ENCODE assay signal across 10 mouse cellular contexts in genomic region chr3:95959082-95959481, GRCm38 (mm10). TPM values are rescaled to one million over a fixed set of nuclear protein-coding genes. Genes with fewer than 3 reads are reported as not detected.
DNase-seq lines count a peak whose midpoint lies in the region; ATAC-seq and TF ChIP-seq lines count a peak whose summit lies in the region.
"Had no signal": no experiment of that assay in that cellular context is flagged by ENCODE, and none has a peak within 500 bp of the region (broad histone marks: within the 10 kb centered on the region; RNA-seq: fewer than 3 reads in every experiment).

No protein-coding gene starts in this region.

- H3K27me3 ChIP-seq in forebrain, postnatal 0 days (ENCODE audit: insufficient read depth, low read length), result no peaks in the 10 kb centered on the region
- no peaks in the 10 kb centered on the region for H3K27me3 ChIP-seq in forebrain, embryonic 15.5 days
- no peaks in the 10 kb centered on the region for H3K27me3 ChIP-seq in lung, postnatal 0 days (replicated peaks; ENCODE audit: insufficient read depth, low read length)
- no peaks in the 10 kb centered on the region for H3K27me3 ChIP-seq in stomach, postnatal 0 days (ENCODE audit: control insufficient read depth, insufficient read depth, low read length)
- no peaks in the 10 kb centered on the region for H3K27me3 ChIP-seq in forebrain, embryonic 14.5 days (replicated peaks; ENCODE audit: control insufficient read depth, insufficient read depth, low read length)
- H3K27me3 ChIP-seq in hindbrain, embryonic 14.5 days (ENCODE audit: control insufficient read depth, insufficient read depth, low read length), result no peaks in the 10 kb centered on the region
- H3K27me3 ChIP-seq: midbrain, embryonic 15.5 days; stomach, embryonic 15.5 days had no signal

- TF ChIP-seq CTCF in forebrain, postnatal 0 days (IDR thresholded peaks at IDR 0.05; ENCODE audit: low read depth), result peak; percentile 63
- TF ChIP-seq CTCF in lung, postnatal 0 days (IDR thresholded peaks at IDR 0.05), result peak; percentile 77
- TF ChIP-seq CTCF in stomach, postnatal 0 days (IDR thresholded peaks at IDR 0.05; ENCODE audit: low read depth), result peak; percentile 71

- no peak overlapping the region for H3K4me2 ChIP-seq in forebrain, postnatal 0 days (ENCODE audit: low read depth)
- H3K4me2 ChIP-seq in forebrain, embryonic 15.5 days (replicated peaks), result no peak overlapping the region
- no peak overlapping the region for H3K4me2 ChIP-seq in lung, postnatal 0 days (replicated peaks; ENCODE audit: low read depth, low read length)
- no peak overlapping the region for H3K4me2 ChIP-seq in stomach, postnatal 0 days (replicated peaks; ENCODE audit: low read depth)
- H3K4me2 ChIP-seq in forebrain, embryonic 14.5 days (ENCODE audit: low read length), result no peak overlapping the region
- no peak overlapping the region for H3K4me2 ChIP-seq in hindbrain, embryonic 14.5 days (replicated peaks)
- H3K4me2 ChIP-seq: midbrain, embryonic 15.5 days; stomach, embryonic 15.5 days had no signal

- no peak overlapping the region for H3K9ac ChIP-seq in forebrain, postnatal 0 days
- no peak overlapping the region for H3K9ac ChIP-seq in forebrain, embryonic 15.5 days (replicated peaks)
- H3K9ac ChIP-seq in lung, postnatal 0 days (replicated peaks; ENCODE audit: low read depth), result no peak overlapping the region
- no peak overlapping the region for H3K9ac ChIP-seq in stomach, postnatal 0 days (ENCODE audit: low read length)
- H3K9ac ChIP-seq in forebrain, embryonic 14.5 days (ENCODE audit: low read length), result no peak overlapping the region
- H3K9ac ChIP-seq in hindbrain, embryonic 14.5 days, result no peak overlapping the region
- H3K9ac ChIP-seq: midbrain, embryonic 15.5 days; stomach, embryonic 15.5 days had no signal

- no peak for ATAC-seq in forebrain, postnatal 0 days
- no peak for ATAC-seq in forebrain, embryonic 15.5 days (replicated peaks)
- no peak for ATAC-seq in lung, postnatal 0 days
- peak; percentile 46 for ATAC-seq in common myeloid progenitor, adult 5-6 weeks (replicated peaks; ENCODE audit: low read depth, poor library complexity, severe bottlenecking)
- no peak for ATAC-seq in stomach, postnatal 0 days (ENCODE audit: low FRiP score, low TSS enrichment)
- no peak for ATAC-seq in forebrain, embryonic 14.5 days
- ATAC-seq in hindbrain, embryonic 14.5 days (ENCODE audit: low FRiP score), result no peak
- ATAC-seq: midbrain, embryonic 15.5 days had no signal

- no peaks in the 10 kb centered on the region for H3K36me3 ChIP-seq in forebrain, postnatal 0 days (ENCODE audit: insufficient read depth)
- no peaks in the 10 kb centered on the region for H3K36me3 ChIP-seq in forebrain, embryonic 15.5 days
- H3K36me3 ChIP-seq in lung, postnatal 0 days (ENCODE audit: insufficient read depth, low read length), result no peaks in the 10 kb centered on the region
- no peaks in the 10 kb centered on the region for H3K36me3 ChIP-seq in stomach, postnatal 0 days (ENCODE audit: control insufficient read depth, insufficient read depth, low read length)
- no peaks in the 10 kb centered on the region for H3K36me3 ChIP-seq in forebrain, embryonic 14.5 days (ENCODE audit: control insufficient read depth, insufficient read depth, low read length)
- no peaks in the 10 kb centered on the region for H3K36me3 ChIP-seq in hindbrain, embryonic 14.5 days (replicated peaks; ENCODE audit: control insufficient read depth, insufficient read depth)
- H3K36me3 ChIP-seq: midbrain, embryonic 15.5 days; stomach, embryonic 15.5 days had no signal

- no peak for TF ChIP-seq EP300 in lung, postnatal 0 days (IDR thresholded peaks at IDR 0.05)
- TF ChIP-seq EP300 in stomach, postnatal 0 days (optimal IDR thresholded peaks at IDR 0.05), result no peak

- no peaks in the 10 kb centered on the region for H3K9me3 ChIP-seq in forebrain, postnatal 0 days (ENCODE audit: low read length)
- no peaks in the 10 kb centered on the region for H3K9me3 ChIP-seq in forebrain, embryonic 15.5 days
- H3K9me3 ChIP-seq in lung, postnatal 0 days (ENCODE audit: low read length), result no peaks in the 10 kb centered on the region
- H3K9me3 ChIP-seq in stomach, postnatal 0 days (ENCODE audit: control insufficient read depth, low read length), result no peaks in the 10 kb centered on the region
- no peaks in the 10 kb centered on the region for H3K9me3 ChIP-seq in forebrain, embryonic 14.5 days (replicated peaks; ENCODE audit: control insufficient read depth, low read length)
- H3K9me3 ChIP-seq in hindbrain, embryonic 14.5 days (ENCODE audit: control insufficient read depth, low read length), result no peaks in the 10 kb centered on the region
- H3K9me3 ChIP-seq: midbrain, embryonic 15.5 days; stomach, embryonic 15.5 days had no signal

- H3K4me3 ChIP-seq in forebrain, postnatal 0 days (ENCODE audit: low read depth, low read length), result no peak overlapping the region
- no peak overlapping the region for H3K4me3 ChIP-seq in forebrain, embryonic 15.5 days
- no peak overlapping the region for H3K4me3 ChIP-seq in lung, postnatal 0 days (ENCODE audit: low read depth, low read length)
- no peak overlapping the region for H3K4me3 ChIP-seq in stomach, postnatal 0 days (ENCODE audit: low read depth, low read length)
- H3K4me3 ChIP-seq in forebrain, embryonic 14.5 days (ENCODE audit: low read depth, low read length), result no peak overlapping the region
- H3K4me3 ChIP-seq in hindbrain, embryonic 14.5 days (replicated peaks; ENCODE audit: low read length), result no peak overlapping the region
- H3K4me3 ChIP-seq: midbrain, embryonic 15.5 days; stomach, embryonic 15.5 days had no signal

- DNase-seq in forebrain, postnatal 0 days, result peak; percentile 33
- peak; percentile 59 for DNase-seq in lung, postnatal 0 days (ENCODE audit: low spot score)
- DNase-seq in lung, adult 18-20 months, result no peak
- DNase-seq in stomach, postnatal 0 days (ENCODE audit: low spot score), result no peak
- no peak for DNase-seq in forebrain, embryonic 14.5 days (ENCODE audit: low spot score)
- no peak for DNase-seq in hindbrain, embryonic 14.5 days (ENCODE audit: low spot score)

- no peak overlapping the region for H3K27ac ChIP-seq in forebrain, postnatal 0 days (ENCODE audit: low read depth, low read length)
- H3K27ac ChIP-seq in forebrain, embryonic 15.5 days (replicated peaks), result no peak overlapping the region
- H3K27ac ChIP-seq in lung, postnatal 0 days (ENCODE audit: low read length), result no peak overlapping the region
- H3K27ac ChIP-seq in stomach, postnatal 0 days (replicated peaks), result no peak overlapping the region
- no peak overlapping the region for H3K27ac ChIP-seq in forebrain, embryonic 14.5 days (ENCODE audit: low read depth, low read length)
- no peak overlapping the region for H3K27ac ChIP-seq in hindbrain, embryonic 14.5 days
- H3K27ac ChIP-seq: midbrain, embryonic 15.5 days; stomach, embryonic 15.5 days had no signal

- H3K4me1 ChIP-seq in forebrain, postnatal 0 days (ENCODE audit: insufficient read depth), result no peaks in the 10 kb centered on the region
- H3K4me1 ChIP-seq in forebrain, embryonic 15.5 days, result peaks cover 8% of the 10 kb centered on the region; the same call in 1 of the 2 replicates
- no peaks in the 10 kb centered on the region for H3K4me1 ChIP-seq in lung, postnatal 0 days (ENCODE audit: insufficient read depth, low read depth, low read length)
- H3K4me1 ChIP-seq in stomach, postnatal 0 days (replicated peaks; ENCODE audit: control insufficient read depth, insufficient read depth), result no peaks in the 10 kb centered on the region
- H3K4me1 ChIP-seq in forebrain, embryonic 14.5 days (ENCODE audit: control insufficient read depth, insufficient read depth, low read length), result no peaks in the 10 kb centered on the region
- H3K4me1 ChIP-seq in hindbrain, embryonic 14.5 days (replicated peaks; ENCODE audit: control insufficient read depth, insufficient read depth, low read length), result no peaks in the 10 kb centered on the region
- H3K4me1 ChIP-seq: midbrain, embryonic 15.5 days; stomach, embryonic 15.5 days had no signal

- 77% methylated on average over 5 of the region's 5 CpGs for WGBS in forebrain, postnatal 0 days
- 81% methylated on average over 5 of the region's 5 CpGs for WGBS in forebrain, embryonic 15.5 days
- 78% methylated on average over 5 of the region's 5 CpGs for WGBS in lung, postnatal 0 days
- 76% methylated on average over 5 of the region's 5 CpGs for WGBS in stomach, postnatal 0 days
- 76% methylated on average over 5 of the region's 5 CpGs for WGBS in forebrain, embryonic 14.5 days
- 83% methylated on average over 5 of the region's 5 CpGs for WGBS in hindbrain, embryonic 14.5 days

RNA-seq across cellular contexts. Expression of gene Anp32e, which starts 30.0 kb away (rescaled TPM):
- 27.5 and 34.4 TPM in 2 replicates for total RNA-seq in forebrain, postnatal 0 days (2014; rRNA removed)
- polyA plus RNA-seq in forebrain, postnatal 0 days (2015; fragmentation: Nextera tagmentation; extraction: Ambion mirVana), result 84.1 and 109 TPM in 2 replicates
- 196 and 207 TPM in 2 replicates for polyA plus RNA-seq in forebrain, embryonic 15.5 days (2015; fragmentation: Nextera tagmentation; extraction: Ambion mirVana)
- 72.5 and 79.6 TPM in 2 replicates for polyA plus RNA-seq in lung, postnatal 0 days (2015; fragmentation: Nextera tagmentation; extraction: Ambion mirVana)
- 560 and 574 TPM in 2 replicates for total RNA-seq in common myeloid progenitor, adult 5-6 weeks (2017)
- 60.4 and 67.2 TPM in 2 replicates for polyA plus RNA-seq in stomach, postnatal 0 days (2015; fragmentation: Nextera tagmentation; extraction: Ambion mirVana)
- 49.1 and 50.0 TPM in 2 replicates for polyA plus RNA-seq in forebrain, embryonic 14.5 days (2014; fragmentation: Nextera tagmentation; extraction: Ambion mirVana)
- 37.1 and 37.5 TPM in 2 replicates for polyA plus RNA-seq in hindbrain, embryonic 14.5 days (2014; fragmentation: Nextera tagmentation; extraction: Ambion mirVana)

RNA-seq across cellular contexts. Expression of gene Plekho1, which starts 36.7 kb away (rescaled TPM):
- 93.5 and 135 TPM in 2 replicates for total RNA-seq in forebrain, postnatal 0 days (2014; rRNA removed)
- 51.8 and 60.1 TPM in 2 replicates for polyA plus RNA-seq in forebrain, postnatal 0 days (2015; fragmentation: Nextera tagmentation; extraction: Ambion mirVana)
- polyA plus RNA-seq in forebrain, embryonic 15.5 days (2015; fragmentation: Nextera tagmentation; extraction: Ambion mirVana), result 87.6 and 90.5 TPM in 2 replicates
- 53.5 and 55.4 TPM in 2 replicates for polyA plus RNA-seq in lung, postnatal 0 days (2015; fragmentation: Nextera tagmentation; extraction: Ambion mirVana)
- total RNA-seq in common myeloid progenitor, adult 5-6 weeks (2017), result 28.9 and 33.8 TPM in 2 replicates
- 26.1 and 30.6 TPM in 2 replicates for polyA plus RNA-seq in stomach, postnatal 0 days (2015; fragmentation: Nextera tagmentation; extraction: Ambion mirVana)
- 67.4 and 75.6 TPM in 2 replicates for polyA plus RNA-seq in forebrain, embryonic 14.5 days (2014; fragmentation: Nextera tagmentation; extraction: Ambion mirVana)
- polyA plus RNA-seq in hindbrain, embryonic 14.5 days (2014; fragmentation: Nextera tagmentation; extraction: Ambion mirVana), result 47.1 and 49.0 TPM in 2 replicates

RNA-seq across cellular contexts. Expression of gene Car14, which starts 54.6 kb away (rescaled TPM):
- 5.0 and 9.4 TPM in 2 replicates for total RNA-seq in forebrain, postnatal 0 days (2014; rRNA removed)
- 11.2 and 12.8 TPM in 2 replicates for polyA plus RNA-seq in forebrain, postnatal 0 days (2015; fragmentation: Nextera tagmentation; extraction: Ambion mirVana)
- polyA plus RNA-seq in forebrain, embryonic 15.5 days (2015; fragmentation: Nextera tagmentation; extraction: Ambion mirVana), result 10.5 and 14.0 TPM in 2 replicates
- 4.4 and 4.5 TPM in 2 replicates for polyA plus RNA-seq in lung, postnatal 0 days (2015; fragmentation: Nextera tagmentation; extraction: Ambion mirVana)
- total RNA-seq in common myeloid progenitor, adult 5-6 weeks (2017), result not detected in 2 replicates
- 0.68 and 1.1 TPM in 2 replicates for polyA plus RNA-seq in stomach, postnatal 0 days (2015; fragmentation: Nextera tagmentation; extraction: Ambion mirVana)
- polyA plus RNA-seq in forebrain, embryonic 14.5 days (2014; fragmentation: Nextera tagmentation; extraction: Ambion mirVana), result 15.5 and 19.9 TPM in 2 replicates
- polyA plus RNA-seq in hindbrain, embryonic 14.5 days (2014; fragmentation: Nextera tagmentation; extraction: Ambion mirVana), result 12.1 and 13.0 TPM in 2 replicates

Comparison
In these comparisons a context has a peak if more than half of its experiments do, and no peak if none do; other contexts are left out.
1. DNase-seq: peak in forebrain, postnatal 0 days (single experiment) and lung, postnatal 0 days (single experiment); none in lung, adult 18-20 months (0 of 2), stomach, postnatal 0 days (single experiment), forebrain, embryonic 14.5 days (single experiment) and hindbrain, embryonic 14.5 days (single experiment).
2. Peak in every context shown above with its lines, with median percentiles within 50 percentile points of each other: CTCF ChIP-seq.